Comparison of ENCODE assay signal across 8 mouse cellular contexts in genomic region chr8:113635592-113636279, GRCm38 (mm10). TPM values are rescaled to one million over a fixed set of nuclear protein-coding genes. Genes with fewer than 3 reads are reported as not detected.
DNase-seq lines count a peak whose midpoint lies in the region; ATAC-seq and TF ChIP-seq lines count a peak whose summit lies in the region.

No protein-coding gene starts in this region.

- H3K4me3 ChIP-seq in lung, embryonic 14.5 days (ENCODE audit: low read depth, low read length): peak overlapping the region; percentile 58
- peak overlapping the region; percentile 72 for H3K4me3 ChIP-seq in limb, embryonic 11.5 days (ENCODE audit: low read depth, low read length)
- H3K4me3 ChIP-seq in midbrain, embryonic 14.5 days (replicated peaks; ENCODE audit: low read depth, low read length): peak overlapping the region; percentile 70

- no peak for TF ChIP-seq CTCF in lung, embryonic 14.5 days (IDR thresholded peaks at IDR 0.05; ENCODE audit: low read depth)

- DNase-seq in lung, embryonic 14.5 days: no peak
- DNase-seq in lung, postnatal 4 days: no peak
- DNase-seq in limb, embryonic 11.5 days (ENCODE audit: low spot score): no peak
- DNase-seq in midbrain, embryonic 14.5 days: no peak
- DNase-seq in layer of hippocampus, adult 8-10 months (ENCODE audit: low spot score in 2 of 2): no peak
- no peak for DNase-seq in urinary bladder, postnatal 25 days (ENCODE audit: low spot score)

- H3K9me3 ChIP-seq in lung, embryonic 14.5 days (ENCODE audit: low read depth, low read length): no peaks in the 10 kb centered on the region
- H3K9me3 ChIP-seq in limb, embryonic 11.5 days (ENCODE audit: control insufficient read depth, low read length): no peaks in the 10 kb centered on the region
- no peaks in the 10 kb centered on the region for H3K9me3 ChIP-seq in midbrain, embryonic 14.5 days (ENCODE audit: control insufficient read depth, low read length)

- peaks cover 17% of the 10 kb centered on the region for H3K36me3 ChIP-seq in lung, embryonic 14.5 days (ENCODE audit: insufficient read depth)
- 0 out of 2 replicates have a peak, but pooled peaks cover 2% of the 10 kb centered on the region for H3K36me3 ChIP-seq in limb, embryonic 11.5 days (ENCODE audit: control insufficient read depth, insufficient read depth, low read length)
- peaks cover 24% of the 10 kb centered on the region for H3K36me3 ChIP-seq in midbrain, embryonic 14.5 days (ENCODE audit: control insufficient read depth, insufficient read depth, low read length)

- H3K9ac ChIP-seq in lung, embryonic 14.5 days: peak overlapping the region; percentile 60
- H3K9ac ChIP-seq in limb, embryonic 11.5 days (ENCODE audit: low read length): peak overlapping the region; percentile 64
- peak overlapping the region; percentile 69 for H3K9ac ChIP-seq in midbrain, embryonic 14.5 days (replicated peaks; ENCODE audit: low read length)

- no peaks in the 10 kb centered on the region for H3K4me1 ChIP-seq in lung, embryonic 14.5 days (ENCODE audit: insufficient read depth)
- 0 out of 2 replicates have a peak, but pooled peaks cover 3% of the 10 kb centered on the region for H3K4me1 ChIP-seq in limb, embryonic 11.5 days (ENCODE audit: control insufficient read depth, insufficient read depth, low read length)
- peaks cover 16% of the 10 kb centered on the region for H3K4me1 ChIP-seq in midbrain, embryonic 14.5 days (ENCODE audit: control insufficient read depth, insufficient read depth, low read length)

- no peaks in the 10 kb centered on the region for H3K27me3 ChIP-seq in lung, embryonic 14.5 days (ENCODE audit: insufficient read depth, low read length)
- H3K27me3 ChIP-seq in limb, embryonic 11.5 days (ENCODE audit: control insufficient read depth, insufficient read depth, low read length): no peaks in the 10 kb centered on the region
- H3K27me3 ChIP-seq in midbrain, embryonic 14.5 days (ENCODE audit: control insufficient read depth, insufficient read depth, low read length): no peaks in the 10 kb centered on the region

- peak overlapping the region; percentile 89 for H3K27ac ChIP-seq in lung, embryonic 14.5 days (ENCODE audit: low read depth)
- H3K27ac ChIP-seq in limb, embryonic 11.5 days (replicated peaks; ENCODE audit: low read depth, low read length): peak overlapping the region; percentile 36; the same call in 1 of the 2 replicates
- H3K27ac ChIP-seq in midbrain, embryonic 14.5 days (replicated peaks; ENCODE audit: low read depth, low read length): peak overlapping the region; percentile 94

- under 1% methylated on average over 44 of the region's 44 CpGs for WGBS in lung, embryonic 14.5 days
- 1% methylated on average over 44 of the region's 44 CpGs for WGBS in limb, embryonic 11.5 days
- WGBS in midbrain, embryonic 14.5 days: 1% methylated on average over 44 of the region's 44 CpGs

- H3K4me2 ChIP-seq in lung, embryonic 14.5 days: peak overlapping the region; percentile 94
- H3K4me2 ChIP-seq in limb, embryonic 11.5 days (ENCODE audit: low read depth, severe bottlenecking): peak overlapping the region; percentile 97
- peak overlapping the region; percentile 88 for H3K4me2 ChIP-seq in midbrain, embryonic 14.5 days (ENCODE audit: low read length)

- peak; percentile 80 for ATAC-seq in lung, embryonic 14.5 days (ENCODE audit: insufficient read depth)
- ATAC-seq in activated CD4-positive, CD25-positive, alpha-beta regulatory T cell, adult 4 months: peak; percentile 58
- ATAC-seq in erythroid progenitor cell, adult 5-6 weeks (replicated peaks; ENCODE audit: low FRiP score, poor library complexity, severe bottlenecking): peak; percentile 81
- peak; percentile 80 for ATAC-seq in limb, embryonic 11.5 days (ENCODE audit: insufficient number of reproducible peaks, low FRiP score, low TSS enrichment, low read depth)
- ATAC-seq in midbrain, embryonic 14.5 days (ENCODE audit: low FRiP score, low TSS enrichment): peak; percentile 79

RNA-seq across cellular contexts. Expression of gene Mon1b, which starts 0.3 kb away (rescaled TPM):
- 9.8 and 10.5 TPM in 2 replicates for polyA plus RNA-seq in lung, embryonic 14.5 days (2014; fragmentation: Nextera tagmentation; extraction: Ambion mirVana)
- 10 to 100 TPM; 10.9 to 16.9 TPM for polyA plus RNA-seq in activated CD4-positive, CD25-positive, alpha-beta regulatory T cell, adult 4 months (2017; shearing (Covaris generic))
- 2.9 and 4.6 TPM in 2 replicates for total RNA-seq in erythroid progenitor cell, adult 5-6 weeks (2015; ENCODE audit: low replicate concordance)
- 2.7 and 3.3 TPM in 2 replicates for total RNA-seq in erythroid progenitor cell, adult 5-6 weeks (2017; ENCODE audit: low replicate concordance)
- 6.9 and 7.5 TPM in 2 replicates for polyA plus RNA-seq in limb, embryonic 11.5 days (2014; fragmentation: Nextera tagmentation; extraction: Ambion mirVana)
- 11.5 and 13.8 TPM in 2 replicates for polyA plus RNA-seq in midbrain, embryonic 14.5 days (2014; fragmentation: Nextera tagmentation; extraction: Ambion mirVana)
- total RNA-seq in layer of hippocampus, adult 8-10 months (2022): 10 to 100 TPM; 21.5 to 24.3 (median 23.7) TPM

RNA-seq across cellular contexts. Expression of gene Syce1l, which starts 7.3 kb away (rescaled TPM):
- not detected in 2 replicates for polyA plus RNA-seq in lung, embryonic 14.5 days (2014; fragmentation: Nextera tagmentation; extraction: Ambion mirVana)
- not detected for polyA plus RNA-seq in activated CD4-positive, CD25-positive, alpha-beta regulatory T cell, adult 4 months (2017; shearing (Covaris generic))
- not detected in 2 replicates for total RNA-seq in erythroid progenitor cell, adult 5-6 weeks (2015; ENCODE audit: low replicate concordance)
- not detected in 2 replicates for total RNA-seq in erythroid progenitor cell, adult 5-6 weeks (2017; ENCODE audit: low replicate concordance)
- polyA plus RNA-seq in limb, embryonic 11.5 days (2014; fragmentation: Nextera tagmentation; extraction: Ambion mirVana): 0.28 TPM in 1 of 2 replicates, not detected in the other
- polyA plus RNA-seq in midbrain, embryonic 14.5 days (2014; fragmentation: Nextera tagmentation; extraction: Ambion mirVana): 0.31 TPM in 1 of 2 replicates, not detected in the other
- under 1 TPM in 2 of 4 experiments, not detected in 2; 0.64 to 0.67 TPM for total RNA-seq in layer of hippocampus, adult 8-10 months (2022)

Comparison
In these comparisons a context has a peak if more than half of its experiments do, and no peak if none do; other contexts are left out.
1. H3K27ac ChIP-seq: peak in every context shown above with its lines; median percentile 94 in midbrain, embryonic 14.5 days; 89 in lung, embryonic 14.5 days; 36 in limb, embryonic 11.5 days.